Mouse (Mus musculus): ENCODE results near the gene Arhgap21. TPM values are rescaled to one million over a fixed set of nuclear protein-coding genes. Genes with fewer than 3 reads are reported as not detected.

Gene Arhgap21
- polyA plus RNA-seq, 1 experiment: 11.2 TPM

- Histone ChIP-seq H3K9me3 (no peaks in the 10 kb centered on the region), H3K27me3 (replicated peaks) (no peaks in the 10 kb centered on the region), H3K4me1 (no peaks in the 10 kb centered on the region), H3K36me3 (replicated peaks; ENCODE audit: low read length) (no peaks in the 10 kb centered on the region), H3K4me3 (replicated peaks) (no peak overlapping the region)
- TF ChIP-seq FLI1 (IDR thresholded peaks at IDR 0.05; ENCODE audit: low read length) (no peak), GATA1 (IDR thresholded peaks at IDR 0.05; ENCODE audit: borderline replicate concordance, low read length) (no peak)
Observed at GRCm38 (mm10) chr2:20830882-20831281, 137.8 kb downstream of the Arhgap21 start.

GRCm38 (mm10) chr2:20826258-20826657 is 142.4 kb downstream of the Arhgap21 start:
- Histone ChIP-seq H3K4me1 (no peaks in the 10 kb centered on the region), H3K27me3 (replicated peaks) (no peaks in the 10 kb centered on the region), H3K36me3 (replicated peaks; ENCODE audit: low read length) (no peaks in the 10 kb centered on the region), H3K4me3 (replicated peaks) (no peak overlapping the region), H3K9me3 (no peaks in the 10 kb centered on the region)
- no peak for TF ChIP-seq FLI1 (IDR thresholded peaks at IDR 0.05; ENCODE audit: low read length)
- no peak for TF ChIP-seq GATA1 (IDR thresholded peaks at IDR 0.05; ENCODE audit: borderline replicate concordance, low read length)

- no peak overlapping the region for H3K4me3 ChIP-seq (replicated peaks)
- peaks cover 8% of the 10 kb centered on the region for H3K4me1 ChIP-seq
- H3K36me3 ChIP-seq (replicated peaks; ENCODE audit: low read length): no peaks in the 10 kb centered on the region
- H3K9me3 ChIP-seq: peaks cover 19% of the 10 kb centered on the region
- TF ChIP-seq FLI1 (IDR thresholded peaks at IDR 0.05; ENCODE audit: low read length) (no peak), GATA1 (IDR thresholded peaks at IDR 0.05; ENCODE audit: borderline replicate concordance, low read length) (no peak)
- no peaks in the 10 kb centered on the region for H3K27me3 ChIP-seq (replicated peaks)
Observed at GRCm38 (mm10) chr2:20818226-20818625, 150.5 kb downstream of the Arhgap21 start.

GRCm38 (mm10) chr2:20813986-20814385 is 154.7 kb downstream of the Arhgap21 start:
- Histone ChIP-seq H3K4me1 (peaks cover 14% of the 10 kb centered on the region; the same call in 1 of the 2 replicates), H3K36me3 (replicated peaks; ENCODE audit: low read length) (no peaks in the 10 kb centered on the region), H3K4me3 (replicated peaks) (no peak overlapping the region), H3K9me3 (peaks cover 19% of the 10 kb centered on the region), H3K27me3 (replicated peaks) (no peaks in the 10 kb centered on the region)
- TF ChIP-seq FLI1 (IDR thresholded peaks at IDR 0.05; ENCODE audit: low read length) (no peak), GATA1 (IDR thresholded peaks at IDR 0.05; ENCODE audit: borderline replicate concordance, low read length) (no peak)

GRCm38 (mm10) chr2:20811506-20811905 is 157.2 kb downstream of the Arhgap21 start:
- H3K9me3 ChIP-seq: peaks cover 19% of the 10 kb centered on the region
- H3K4me1 ChIP-seq: peaks cover 14% of the 10 kb centered on the region; the same call in 1 of the 2 replicates
- no peaks in the 10 kb centered on the region for H3K36me3 ChIP-seq (replicated peaks; ENCODE audit: low read length)
- TF ChIP-seq FLI1 (IDR thresholded peaks at IDR 0.05; ENCODE audit: low read length): no peak
- TF ChIP-seq GATA1 (IDR thresholded peaks at IDR 0.05; ENCODE audit: borderline replicate concordance, low read length): no peak
- no peak overlapping the region for H3K4me3 ChIP-seq (replicated peaks)
- H3K27me3 ChIP-seq (replicated peaks): no peaks in the 10 kb centered on the region

- Histone ChIP-seq H3K27me3 (replicated peaks) (no peaks in the 10 kb centered on the region), H3K36me3 (replicated peaks; ENCODE audit: low read length) (no peaks in the 10 kb centered on the region), H3K4me1 (no peaks in the 10 kb centered on the region), H3K4me3 (replicated peaks) (no peak overlapping the region), H3K9me3 (no peaks in the 10 kb centered on the region)
- TF ChIP-seq FLI1 (IDR thresholded peaks at IDR 0.05; ENCODE audit: low read length): no peak
- no peak for TF ChIP-seq GATA1 (IDR thresholded peaks at IDR 0.05; ENCODE audit: borderline replicate concordance, low read length)
Observed at GRCm38 (mm10) chr2:20801236-20801890, 167.3 kb downstream of the Arhgap21 start.

Other genes with a start within 250 kb of the Arhgap21 start
- 0.32 TPM in 1 of 2 replicates, not detected in the other for gene Enkur, start 236.5 kb upstream of the Arhgap21 start, polyA plus RNA-seq (2012; ENCODE audit: insufficient read depth, low replicate concordance)
- 0.54 TPM in 1 of 2 replicates, not detected in the other for gene Thnsl1, start 236.8 kb upstream of the Arhgap21 start, polyA plus RNA-seq (2012; ENCODE audit: insufficient read depth, low replicate concordance)

Data from megakaryocyte, embryonic 14.5 days (primary cell).